Mouse (Mus musculus) megakaryocyte, embryonic 14.5 days (primary cell): ENCODE measurements around the gene Zfp64.

Experiments used
- FLI1 ChIP-seq: IDR thresholded peaks from 2 replicates; pipeline ENCODE4 v1.6.1; 2012; ENCODE audit warnings: low read length, inconsistent platforms, mixed read lengths
- GATA1 ChIP-seq: IDR thresholded peaks from 3 replicates; pipeline ENCODE4 v1.6.1; 2012; ENCODE audit warnings: mixed read lengths, low read length, inconsistent platforms, borderline replicate concordance

GRCm38 (mm10) chr2:168968136-168968925 lies 12.9 kb upstream of the Zfp64 start:
- TF ChIP-seq GATA1 (no peak), FLI1 (no peak)
